Mouse (Mus musculus): ENCODE measurements around the gene Cmya5. TPM values are rescaled to one million over a fixed set of nuclear protein-coding genes. Genes with fewer than 3 reads are reported as not detected.
"Not testable (repeated sequence)": the region's sequence is repeated elsewhere in the genome, so short reads cannot be mapped to it uniquely, and the experiment has no call there.

The Cmya5 gene
- polyA plus RNA-seq (2014; fragmentation: Nextera tagmentation; extraction: Ambion mirVana): 0.04 TPM in 1 of 2 replicates, not detected in the other

DNA sequence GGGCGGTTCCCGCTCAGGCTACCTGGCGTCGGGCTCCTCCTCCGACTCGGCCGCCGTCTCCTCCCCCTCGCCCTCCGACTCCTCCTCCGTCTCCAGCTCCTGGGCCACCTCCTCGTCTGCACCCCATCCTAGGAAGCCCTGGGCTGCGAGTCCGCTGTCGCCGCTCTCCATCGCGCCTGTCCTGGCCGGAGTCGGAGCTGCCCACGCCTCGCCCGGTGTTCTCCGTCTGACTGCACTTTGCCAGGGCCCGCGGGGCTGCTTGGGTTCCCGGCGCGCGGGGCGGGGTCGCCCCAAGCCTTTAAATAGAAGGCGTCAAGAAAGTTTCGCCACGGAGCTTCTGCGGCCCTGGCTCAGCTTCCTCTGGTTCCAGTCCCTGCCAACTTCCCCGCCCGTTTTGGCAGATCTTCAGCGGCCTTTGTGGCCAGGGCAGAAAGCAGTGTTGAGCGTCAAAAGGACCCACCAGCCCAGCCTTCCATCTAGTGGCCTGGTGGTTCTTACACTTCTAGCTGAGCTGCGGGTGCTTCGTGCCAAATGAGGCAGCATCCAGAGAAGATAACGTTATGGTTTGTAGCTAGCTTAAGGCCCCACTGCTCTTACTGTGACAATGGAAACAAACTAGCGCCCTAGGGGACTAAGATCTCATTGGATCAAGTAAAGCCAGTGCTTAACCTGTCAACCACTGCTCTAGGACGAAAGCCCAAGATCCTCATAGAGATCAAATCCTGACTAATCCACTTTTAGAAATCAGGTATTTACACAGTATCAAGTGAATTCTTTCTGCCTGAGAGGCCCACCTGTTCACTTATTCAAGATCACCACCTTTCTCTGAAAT is at the start of gene Cmya5:
Gene Cmya5 (minus strand): TSS at position 389 of the 832 bp plus-strand sequence.
- peak; percentile 89 for ATAC-seq (ENCODE audit: low FRiP score)
- Histone ChIP-seq H3K4me1 (ENCODE audit: control insufficient read depth, insufficient read depth, low read length) (peaks cover 9% of the 10 kb centered on the region), H3K4me3 (ENCODE audit: low read depth, low read length) (peak within 1 kb of the TSS; percentile 37), H3K27me3 (ENCODE audit: control insufficient read depth, insufficient read depth, low read length) (no peaks in the 10 kb centered on the region), H3K9me3 (ENCODE audit: control insufficient read depth, low read length) (no peaks in the 10 kb centered on the region), H3K27ac (ENCODE audit: low read depth, low read length) (no peak within 1 kb of the TSS), H3K9ac (ENCODE audit: low read length) (peak within 1 kb of the TSS; percentile 68), H3K36me3 (ENCODE audit: control insufficient read depth, insufficient read depth, low read length) (no peaks in the 10 kb centered on the region; the same call in 1 of the 2 replicates), H3K4me2 (peak within 1 kb of the TSS; percentile 82)
- under 1% methylated on average over 45 of the region's 45 CpGs for WGBS
- peak; percentile 94 for DNase-seq (ENCODE audit: low spot score, missing footprints)

DNA sequence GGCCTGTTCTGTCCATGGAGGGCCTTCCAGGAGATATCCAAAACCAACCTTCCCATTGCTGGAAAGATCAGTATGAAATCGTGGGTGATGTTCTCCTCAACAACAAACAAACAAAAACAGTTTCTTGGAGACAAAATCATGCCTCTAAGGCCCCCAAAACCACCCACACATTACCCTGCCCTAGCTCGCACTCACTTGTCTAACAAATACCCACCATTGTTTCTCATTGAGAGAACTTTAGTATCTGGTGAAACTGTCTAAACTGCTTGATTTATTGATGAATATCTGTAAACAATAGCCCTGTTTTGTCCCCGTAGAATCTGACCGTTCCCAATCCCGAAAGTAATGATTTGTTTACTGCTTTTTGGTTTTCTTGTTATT is 48.1 kb upstream of the Cmya5 start:
- no peak for ATAC-seq (ENCODE audit: low FRiP score)
- WGBS: 68% methylated on average over 5 of the region's 5 CpGs
- no peaks in the 10 kb centered on the region; the same call in 1 of the 2 replicates for H3K27me3 ChIP-seq (ENCODE audit: control insufficient read depth, insufficient read depth, low read length)
- no peaks in the 10 kb centered on the region for H3K9me3 ChIP-seq (ENCODE audit: control insufficient read depth, low read length)
- no peak for DNase-seq (ENCODE audit: low spot score, missing footprints)
- H3K4me1 ChIP-seq (ENCODE audit: control insufficient read depth, insufficient read depth, low read length): 0 out of 2 replicates have a peak, but pooled peaks cover 4% of the 10 kb centered on the region
- no peaks in the 10 kb centered on the region for H3K36me3 ChIP-seq (ENCODE audit: control insufficient read depth, insufficient read depth, low read length)
- peak overlapping the region; percentile 94 for H3K9ac ChIP-seq (ENCODE audit: low read length)
- peak overlapping the region; percentile 43 for H3K4me2 ChIP-seq
- H3K27ac ChIP-seq (ENCODE audit: low read depth, low read length): peak overlapping the region; percentile 62
- H3K4me3 ChIP-seq (ENCODE audit: low read depth, low read length): peak overlapping the region; percentile 85

DNA sequence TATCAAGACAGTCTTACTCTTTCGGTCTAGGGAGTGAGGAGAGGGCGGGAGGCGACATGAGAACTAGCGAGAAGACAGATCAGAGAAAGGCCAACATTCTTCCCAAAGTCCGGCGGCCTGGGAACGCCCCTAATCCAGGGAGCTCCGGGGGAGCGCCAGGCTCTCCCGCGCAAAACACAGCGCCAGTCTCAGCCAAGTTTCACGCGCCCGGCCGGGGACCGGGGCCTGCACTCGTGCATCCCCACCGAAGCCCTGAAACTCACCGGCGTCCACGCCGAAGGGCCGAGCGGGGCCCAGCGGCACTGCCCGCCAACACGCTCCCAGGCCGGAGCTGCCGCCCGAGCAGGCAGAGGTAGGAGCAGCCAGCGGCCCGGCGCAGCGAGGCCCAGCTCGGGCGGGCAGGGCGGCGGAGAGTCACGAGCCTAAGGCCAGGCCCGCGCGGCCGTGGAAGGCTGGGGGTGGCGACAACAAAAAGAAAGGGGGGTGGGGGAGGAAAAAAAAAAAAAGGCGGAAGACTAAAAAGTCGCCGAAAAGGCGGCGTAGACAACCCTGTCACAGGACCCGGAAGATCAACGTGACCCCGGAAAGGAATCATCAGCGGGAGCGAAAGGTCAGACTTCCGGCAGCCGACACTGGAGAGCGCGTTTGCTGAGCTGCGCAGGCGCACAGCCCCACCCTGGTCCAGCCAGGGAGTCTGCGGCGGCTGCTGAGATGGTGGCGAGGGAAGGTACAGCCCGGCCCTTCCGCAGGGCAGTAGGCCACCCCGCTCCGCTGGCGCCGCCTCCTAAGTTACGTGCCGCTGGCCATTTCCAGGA is 47.5 kb upstream of the Cmya5 start, which contains the start of gene Tent2:
Gene Tent2 (minus strand): TSS at position 555 of the 815 bp plus-strand sequence.
- H3K9ac ChIP-seq (ENCODE audit: low read length): peak within 1 kb of the TSS; percentile 94
- under 1% methylated on average over 66 of the region's 72 CpGs for WGBS

DNA sequence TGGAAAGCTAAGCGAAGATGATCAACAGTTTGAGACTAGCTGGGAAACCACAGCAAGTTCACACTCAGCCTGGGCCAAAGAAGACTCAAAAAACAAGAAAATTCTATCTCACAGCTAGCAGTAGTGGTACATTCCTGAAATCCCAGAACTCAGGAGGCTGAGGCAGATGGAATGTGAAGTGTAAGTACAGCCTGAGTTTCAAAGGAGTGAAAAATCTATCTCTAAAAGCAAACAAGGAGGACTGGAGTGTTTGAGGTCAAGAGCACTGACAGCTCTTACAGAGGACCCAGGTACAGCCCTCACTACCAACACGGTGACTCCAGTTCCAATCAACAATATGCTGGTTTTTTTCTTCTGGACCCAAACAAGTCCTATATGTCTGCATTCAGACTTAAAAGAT is 44.9 kb upstream of the Cmya5 start:
- Histone ChIP-seq H3K4me3 (ENCODE audit: low read depth, low read length) (no peak overlapping the region), H3K27ac (ENCODE audit: low read depth, low read length) (no peak overlapping the region), H3K36me3 (ENCODE audit: control insufficient read depth, insufficient read depth, low read length) (no peaks in the 10 kb centered on the region), H3K9ac (ENCODE audit: low read length) (no peak overlapping the region; the same call in 1 of the 2 replicates), H3K9me3 (ENCODE audit: control insufficient read depth, low read length) (no peaks in the 10 kb centered on the region), H3K4me1 (ENCODE audit: control insufficient read depth, insufficient read depth, low read length) (0 out of 2 replicates have a peak, but pooled peaks cover 4% of the 10 kb centered on the region), H3K27me3 (ENCODE audit: control insufficient read depth, insufficient read depth, low read length) (no peaks in the 10 kb centered on the region), H3K4me2 (no peak overlapping the region)
- WGBS: 90% methylated on average over 2 of the region's 2 CpGs
- ATAC-seq (ENCODE audit: low FRiP score): no peak
- DNase-seq (ENCODE audit: low spot score, missing footprints): no peak

More for the DNA sequence above, 47.5 kb upstream of the Cmya5 start, which contains the start of gene Tent2:
- DNase-seq (ENCODE audit: low spot score, missing footprints) (peak; percentile 99), ATAC-seq (ENCODE audit: low FRiP score) (peak; percentile 100)
- Histone ChIP-seq H3K9me3 (ENCODE audit: control insufficient read depth, low read length) (no peaks in the 10 kb centered on the region), H3K4me1 (ENCODE audit: control insufficient read depth, insufficient read depth, low read length) (0 out of 2 replicates have a peak, but pooled peaks cover 4% of the 10 kb centered on the region), H3K27me3 (ENCODE audit: control insufficient read depth, insufficient read depth, low read length) (no peaks in the 10 kb centered on the region; the same call in 1 of the 2 replicates), H3K4me2 (peak within 1 kb of the TSS; percentile 61), H3K4me3 (ENCODE audit: low read depth, low read length) (peak within 1 kb of the TSS; percentile 85), H3K36me3 (ENCODE audit: control insufficient read depth, insufficient read depth, low read length) (no peaks in the 10 kb centered on the region), H3K27ac (ENCODE audit: low read depth, low read length) (peak within 1 kb of the TSS; percentile 62)

DNA sequence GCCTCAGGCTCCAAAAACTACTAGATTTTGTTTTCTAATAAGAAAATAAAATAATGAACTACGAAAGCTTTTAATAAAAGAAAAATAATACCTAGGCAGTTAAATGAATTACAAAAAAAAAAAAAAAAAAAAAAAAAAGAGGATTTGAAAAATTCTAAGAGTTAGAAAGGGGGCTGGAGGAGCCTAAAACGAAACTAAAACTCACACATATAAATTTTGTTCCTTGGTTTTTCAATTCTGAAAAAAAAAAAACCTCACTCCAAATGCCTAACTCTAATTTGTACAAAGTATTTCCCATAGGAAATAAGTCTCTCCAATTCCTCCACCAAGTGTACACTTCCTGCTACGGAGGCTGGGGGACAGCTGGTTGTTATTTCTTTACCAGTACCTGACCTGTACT is 44.2 kb upstream of the Cmya5 start:
- H3K9ac ChIP-seq (ENCODE audit: low read length): no peak overlapping the region
- 0 out of 2 replicates have a peak, but pooled peaks cover 4% of the 10 kb centered on the region for H3K4me1 ChIP-seq (ENCODE audit: control insufficient read depth, insufficient read depth, low read length)
- H3K4me2 ChIP-seq: no peak overlapping the region
- DNase-seq (ENCODE audit: low spot score, missing footprints) (no peak), ATAC-seq (ENCODE audit: low FRiP score) (no peak)
- no peak overlapping the region for H3K4me3 ChIP-seq (ENCODE audit: low read depth, low read length)
- H3K9me3 ChIP-seq (ENCODE audit: control insufficient read depth, low read length): no peaks in the 10 kb centered on the region
- no peak overlapping the region for H3K27ac ChIP-seq (ENCODE audit: low read depth, low read length)
- 91% methylated on average over 3 of the region's 3 CpGs for WGBS
- no peaks in the 10 kb centered on the region for H3K36me3 ChIP-seq (ENCODE audit: control insufficient read depth, insufficient read depth, low read length)
- no peaks in the 10 kb centered on the region for H3K27me3 ChIP-seq (ENCODE audit: control insufficient read depth, insufficient read depth, low read length)

DNA sequence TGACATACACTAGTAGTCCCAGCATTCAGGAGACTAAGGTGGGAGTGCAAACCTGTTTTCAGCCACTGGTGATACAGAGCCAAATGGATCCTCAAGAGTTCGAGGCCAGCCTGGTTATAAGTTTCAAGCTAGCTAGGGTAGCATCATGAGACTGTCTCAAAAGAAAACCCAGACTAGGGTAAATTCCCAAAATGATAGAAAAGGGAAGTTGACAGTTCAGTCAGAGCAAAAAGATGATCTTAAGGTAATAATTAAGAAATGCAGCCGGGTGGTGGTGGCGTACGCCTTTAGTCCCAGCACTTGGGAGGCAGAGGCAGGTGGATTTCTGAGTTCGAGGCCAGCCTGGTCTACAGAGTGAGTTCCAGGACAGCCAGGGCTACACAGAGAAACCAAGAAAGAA is 43.3 kb upstream of the Cmya5 start:
- H3K27ac ChIP-seq (ENCODE audit: low read depth, low read length); H3K9me3 ChIP-seq (ENCODE audit: control insufficient read depth, low read length); H3K9ac ChIP-seq (ENCODE audit: low read length); ATAC-seq (ENCODE audit: low FRiP score); H3K4me3 ChIP-seq (ENCODE audit: low read depth, low read length); H3K27me3 ChIP-seq (ENCODE audit: control insufficient read depth, insufficient read depth, low read length); H3K4me1 ChIP-seq (ENCODE audit: control insufficient read depth, insufficient read depth, low read length); H3K36me3 ChIP-seq (ENCODE audit: control insufficient read depth, insufficient read depth, low read length); H3K4me2 ChIP-seq; DNase-seq (ENCODE audit: low spot score, missing footprints): not testable (repeated sequence)
- 97% methylated on average over 5 of the region's 5 CpGs for WGBS

DNA sequence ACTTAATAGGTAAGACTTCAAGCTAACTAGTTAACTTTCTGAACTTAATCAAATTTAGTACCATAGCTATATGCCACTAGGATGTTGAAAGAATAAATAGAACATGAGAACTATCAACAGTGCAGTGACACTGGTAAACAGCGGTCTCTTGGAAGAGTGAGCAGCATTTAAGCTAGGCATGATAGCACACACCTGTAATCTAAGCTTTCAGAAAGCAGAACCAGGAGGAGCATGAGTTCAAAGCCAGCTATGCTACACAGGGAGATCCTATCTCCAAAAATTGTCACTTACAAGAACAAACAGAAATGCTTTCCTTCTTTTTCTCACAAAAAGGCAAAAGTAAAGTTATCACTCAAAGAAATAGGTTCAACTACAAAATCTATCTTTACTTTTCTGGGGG is 35.8 kb upstream of the Cmya5 start:
- H3K36me3 ChIP-seq (ENCODE audit: control insufficient read depth, insufficient read depth, low read length): no peaks in the 10 kb centered on the region; the same call in 1 of the 2 replicates
- no peak overlapping the region for H3K27ac ChIP-seq (ENCODE audit: low read depth, low read length)
- DNase-seq (ENCODE audit: low spot score, missing footprints) (no peak), ATAC-seq (ENCODE audit: low FRiP score) (no peak)
- no peak overlapping the region for H3K4me2 ChIP-seq
- H3K9ac ChIP-seq (ENCODE audit: low read length): no peak overlapping the region
- H3K4me3 ChIP-seq (ENCODE audit: low read depth, low read length): no peak overlapping the region
- 100% methylated on average over 1 of the region's 1 CpGs for WGBS
- H3K9me3 ChIP-seq (ENCODE audit: control insufficient read depth, low read length): no peaks in the 10 kb centered on the region
- H3K27me3 ChIP-seq (ENCODE audit: control insufficient read depth, insufficient read depth, low read length): no peaks in the 10 kb centered on the region
- H3K4me1 ChIP-seq (ENCODE audit: control insufficient read depth, insufficient read depth, low read length): no peaks in the 10 kb centered on the region

DNA sequence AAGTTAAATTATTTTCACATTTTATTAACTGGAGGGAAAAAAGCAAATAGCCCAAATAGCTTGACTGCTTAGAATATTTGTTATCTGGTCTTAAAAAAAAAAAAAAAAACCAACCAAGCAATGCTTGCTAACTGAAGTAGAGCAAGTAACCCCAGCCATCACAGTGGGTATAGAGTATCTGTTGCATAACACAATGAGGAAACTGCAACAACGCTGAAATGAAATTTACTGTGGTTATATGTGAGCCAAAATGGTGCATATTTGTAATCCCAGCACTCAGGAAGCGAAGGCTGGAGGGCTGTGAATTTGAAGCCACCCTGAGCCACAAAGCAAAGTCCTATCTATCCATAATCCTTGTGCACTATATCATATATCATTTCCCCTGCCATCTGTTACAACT is 35.0 kb upstream of the Cmya5 start:
- H3K27ac ChIP-seq (ENCODE audit: low read depth, low read length): no peak overlapping the region
- H3K4me1 ChIP-seq (ENCODE audit: control insufficient read depth, insufficient read depth, low read length): no peaks in the 10 kb centered on the region
- no peak overlapping the region for H3K4me2 ChIP-seq
- WGBS: 99% methylated on average over 2 of the region's 2 CpGs
- H3K9me3 ChIP-seq (ENCODE audit: control insufficient read depth, low read length): no peaks in the 10 kb centered on the region
- H3K36me3 ChIP-seq (ENCODE audit: control insufficient read depth, insufficient read depth, low read length): no peaks in the 10 kb centered on the region; the same call in 1 of the 2 replicates
- H3K4me3 ChIP-seq (ENCODE audit: low read depth, low read length): no peak overlapping the region
- H3K9ac ChIP-seq (ENCODE audit: low read length): no peak overlapping the region
- ATAC-seq (ENCODE audit: low FRiP score) (no peak), DNase-seq (ENCODE audit: low spot score, missing footprints) (no peak)
- no peaks in the 10 kb centered on the region for H3K27me3 ChIP-seq (ENCODE audit: control insufficient read depth, insufficient read depth, low read length)

All from midbrain, embryonic 11.5 days (tissue).